Mouse (Mus musculus): ENCODE measurements around the gene Sema3g. TPM values are rescaled to one million over a fixed set of nuclear protein-coding genes. Genes with fewer than 3 reads are reported as not detected.
A peak's percentile ranks its signal among the peaks of the same experiment; 100 is the strongest.

Gene Sema3g
- 0.27 and 0.32 TPM in 2 replicates for polyA plus RNA-seq (2014; fragmentation: Nextera tagmentation; extraction: Ambion mirVana)

- no peaks in the 10 kb centered on the region for H3K27me3 ChIP-seq (ENCODE audit: control insufficient read depth, insufficient read depth, low read length)
- WGBS, result 5% methylated on average over 11 of the region's 11 CpGs
- H3K4me2 ChIP-seq (replicated peaks), result 0 out of 2 replicates have a peak within 1 kb of the TSS, but pooled peaks have one; percentile 5
- ATAC-seq (ENCODE audit: low FRiP score), result 0 out of 2 replicates have a peak, but pooled peaks have one; percentile 29
- H3K4me3 ChIP-seq (replicated peaks; ENCODE audit: low read length), result no peak within 1 kb of the TSS
- peak; percentile 38 for DNase-seq (ENCODE audit: low spot score)
- H3K4me1 ChIP-seq (replicated peaks; ENCODE audit: control insufficient read depth, insufficient read depth, low read length), result peaks cover 14% of the 10 kb centered on the region
- H3K36me3 ChIP-seq (replicated peaks; ENCODE audit: control insufficient read depth, insufficient read depth), result no peaks in the 10 kb centered on the region
- H3K27ac ChIP-seq, result 0 out of 2 replicates have a peak within 1 kb of the TSS, but pooled peaks have one; percentile 11
- H3K9ac ChIP-seq, result peak within 1 kb of the TSS; percentile 37; the same call in 1 of the 2 replicates
- H3K9me3 ChIP-seq (ENCODE audit: control insufficient read depth, low read length), result no peaks in the 10 kb centered on the region
Measured at GRCm38 (mm10) chr14:31217666-31218065, at the start of gene Sema3g. Gene Sema3g, plus strand, starts transcription at chr14:31217860.

GRCm38 (mm10) chr14:31168425-31168824 lies 49.2 kb upstream of the Sema3g start, which contains the start of gene Stab1:
Gene Stab1, minus strand, starts transcription at chr14:31168641.
- Histone ChIP-seq H3K4me2 (replicated peaks) (peak within 1 kb of the TSS; percentile 22; the same call in 1 of the 2 replicates), H3K4me1 (replicated peaks; ENCODE audit: control insufficient read depth, insufficient read depth, low read length) (0 out of 2 replicates have a peak, but pooled peaks cover 8% of the 10 kb centered on the region), H3K4me3 (replicated peaks; ENCODE audit: low read length) (peak within 1 kb of the TSS; percentile 7; the same call in 1 of the 2 replicates), H3K27me3 (ENCODE audit: control insufficient read depth, insufficient read depth, low read length) (no peaks in the 10 kb centered on the region), H3K9ac (peak within 1 kb of the TSS; percentile 8; the same call in 1 of the 2 replicates), H3K27ac (no peak within 1 kb of the TSS; the same call in 1 of the 2 replicates), H3K36me3 (replicated peaks; ENCODE audit: control insufficient read depth, insufficient read depth) (peaks cover 38% of the 10 kb centered on the region), H3K9me3 (ENCODE audit: control insufficient read depth, low read length) (no peaks in the 10 kb centered on the region)
- 62% methylated on average over 10 of the region's 10 CpGs for WGBS
- DNase-seq (ENCODE audit: low spot score), result no peak
- ATAC-seq (ENCODE audit: low FRiP score), result no peak

GRCm38 (mm10) chr14:31169508-31169907 lies 48.2 kb upstream of the Sema3g start:
- Histone ChIP-seq H3K4me2 (replicated peaks) (no peak overlapping the region), H3K9ac (no peak overlapping the region), H3K4me1 (replicated peaks; ENCODE audit: control insufficient read depth, insufficient read depth, low read length) (0 out of 2 replicates have a peak, but pooled peaks cover 8% of the 10 kb centered on the region), H3K27me3 (ENCODE audit: control insufficient read depth, insufficient read depth, low read length) (no peaks in the 10 kb centered on the region), H3K27ac (no peak overlapping the region), H3K36me3 (replicated peaks; ENCODE audit: control insufficient read depth, insufficient read depth) (peaks cover 49% of the 10 kb centered on the region), H3K9me3 (ENCODE audit: control insufficient read depth, low read length) (no peaks in the 10 kb centered on the region), H3K4me3 (replicated peaks; ENCODE audit: low read length) (no peak overlapping the region)
- no peak for DNase-seq (ENCODE audit: low spot score)
- WGBS, result 83% methylated on average over 6 of the region's 6 CpGs
- ATAC-seq (ENCODE audit: low FRiP score), result no peak

GRCm38 (mm10) chr14:31170963-31171362 lies 46.7 kb upstream of the Sema3g start:
- 75% methylated on average over 13 of the region's 13 CpGs for WGBS
- H3K4me2 ChIP-seq (replicated peaks), result no peak overlapping the region
- peaks cover 64% of the 10 kb centered on the region for H3K36me3 ChIP-seq (replicated peaks; ENCODE audit: control insufficient read depth, insufficient read depth)
- no peaks in the 10 kb centered on the region for H3K9me3 ChIP-seq (ENCODE audit: control insufficient read depth, low read length)
- ATAC-seq (ENCODE audit: low FRiP score), result no peak
- no peak overlapping the region for H3K4me3 ChIP-seq (replicated peaks; ENCODE audit: low read length)
- no peaks in the 10 kb centered on the region for H3K27me3 ChIP-seq (ENCODE audit: control insufficient read depth, insufficient read depth, low read length)
- DNase-seq (ENCODE audit: low spot score), result no peak
- peak overlapping the region; percentile 47; the same call in 1 of the 2 replicates for H3K27ac ChIP-seq
- H3K4me1 ChIP-seq (replicated peaks; ENCODE audit: control insufficient read depth, insufficient read depth, low read length), result 0 out of 2 replicates have a peak, but pooled peaks cover 8% of the 10 kb centered on the region
- H3K9ac ChIP-seq, result no peak overlapping the region

GRCm38 (mm10) chr14:31171386-31171785 lies 46.3 kb upstream of the Sema3g start:
- H3K4me3 ChIP-seq (replicated peaks; ENCODE audit: low read length), result no peak overlapping the region
- no peak overlapping the region for H3K4me2 ChIP-seq (replicated peaks)
- peaks cover 68% of the 10 kb centered on the region for H3K36me3 ChIP-seq (replicated peaks; ENCODE audit: control insufficient read depth, insufficient read depth)
- H3K9ac ChIP-seq, result no peak overlapping the region
- ATAC-seq (ENCODE audit: low FRiP score) (no peak), DNase-seq (ENCODE audit: low spot score) (no peak)
- 0 out of 2 replicates have a peak, but pooled peaks cover 4% of the 10 kb centered on the region for H3K4me1 ChIP-seq (replicated peaks; ENCODE audit: control insufficient read depth, insufficient read depth, low read length)
- peak overlapping the region; percentile 47; the same call in 1 of the 2 replicates for H3K27ac ChIP-seq
- H3K9me3 ChIP-seq (ENCODE audit: control insufficient read depth, low read length), result no peaks in the 10 kb centered on the region
- WGBS, result 80% methylated on average over 11 of the region's 11 CpGs
- H3K27me3 ChIP-seq (ENCODE audit: control insufficient read depth, insufficient read depth, low read length), result no peaks in the 10 kb centered on the region

- H3K4me2 ChIP-seq (replicated peaks), result no peak overlapping the region
- H3K9ac ChIP-seq, result no peak overlapping the region
- no peaks in the 10 kb centered on the region for H3K27me3 ChIP-seq (ENCODE audit: control insufficient read depth, insufficient read depth, low read length)
- H3K27ac ChIP-seq, result no peak overlapping the region
- ATAC-seq (ENCODE audit: low FRiP score) (no peak), DNase-seq (ENCODE audit: low spot score) (no peak)
- no peaks in the 10 kb centered on the region for H3K9me3 ChIP-seq (ENCODE audit: control insufficient read depth, low read length)
- no peak overlapping the region for H3K4me3 ChIP-seq (replicated peaks; ENCODE audit: low read length)
- H3K4me1 ChIP-seq (replicated peaks; ENCODE audit: control insufficient read depth, insufficient read depth, low read length), result 0 out of 2 replicates have a peak, but pooled peaks cover under 1% of the 10 kb centered on the region
- WGBS, result 98% methylated on average over 15 of the region's 15 CpGs
- H3K36me3 ChIP-seq (replicated peaks; ENCODE audit: control insufficient read depth, insufficient read depth), result peaks cover 72% of the 10 kb centered on the region
Measured at GRCm38 (mm10) chr14:31171821-31172220, 45.8 kb upstream of the Sema3g start.

GRCm38 (mm10) chr14:31172781-31173455 lies 44.7 kb upstream of the Sema3g start:
- no peak overlapping the region for H3K9ac ChIP-seq
- no peak overlapping the region for H3K27ac ChIP-seq
- H3K9me3 ChIP-seq (ENCODE audit: control insufficient read depth, low read length), result no peaks in the 10 kb centered on the region
- no peak overlapping the region for H3K4me2 ChIP-seq (replicated peaks)
- H3K36me3 ChIP-seq (replicated peaks; ENCODE audit: control insufficient read depth, insufficient read depth), result peaks cover 83% of the 10 kb centered on the region
- WGBS, result 88% methylated on average over 18 of the region's 18 CpGs
- H3K4me3 ChIP-seq (replicated peaks; ENCODE audit: low read length), result no peak overlapping the region
- ATAC-seq (ENCODE audit: low FRiP score) (no peak), DNase-seq (ENCODE audit: low spot score) (no peak)
- H3K27me3 ChIP-seq (ENCODE audit: control insufficient read depth, insufficient read depth, low read length), result no peaks in the 10 kb centered on the region
- no peaks in the 10 kb centered on the region for H3K4me1 ChIP-seq (replicated peaks; ENCODE audit: control insufficient read depth, insufficient read depth, low read length)

GRCm38 (mm10) chr14:31173537-31173936 lies 44.1 kb upstream of the Sema3g start:
- Histone ChIP-seq H3K4me2 (replicated peaks) (no peak overlapping the region), H3K4me1 (replicated peaks; ENCODE audit: control insufficient read depth, insufficient read depth, low read length) (no peaks in the 10 kb centered on the region), H3K27ac (no peak overlapping the region), H3K36me3 (replicated peaks; ENCODE audit: control insufficient read depth, insufficient read depth) (peaks cover 89% of the 10 kb centered on the region), H3K9ac (no peak overlapping the region), H3K9me3 (ENCODE audit: control insufficient read depth, low read length) (no peaks in the 10 kb centered on the region), H3K27me3 (ENCODE audit: control insufficient read depth, insufficient read depth, low read length) (no peaks in the 10 kb centered on the region), H3K4me3 (replicated peaks; ENCODE audit: low read length) (no peak overlapping the region)
- ATAC-seq (ENCODE audit: low FRiP score), result no peak
- no peak for DNase-seq (ENCODE audit: low spot score)
- 91% methylated on average over 7 of the region's 7 CpGs for WGBS

GRCm38 (mm10) chr14:31177287-31177686 lies 40.4 kb upstream of the Sema3g start:
- no peak overlapping the region for H3K4me2 ChIP-seq (replicated peaks)
- H3K4me3 ChIP-seq (replicated peaks; ENCODE audit: low read length), result no peak overlapping the region
- no peak overlapping the region for H3K9ac ChIP-seq
- no peaks in the 10 kb centered on the region for H3K4me1 ChIP-seq (replicated peaks; ENCODE audit: control insufficient read depth, insufficient read depth, low read length)
- no peaks in the 10 kb centered on the region for H3K27me3 ChIP-seq (ENCODE audit: control insufficient read depth, insufficient read depth, low read length)
- 92% methylated on average over 16 of the region's 16 CpGs for WGBS
- DNase-seq (ENCODE audit: low spot score) (no peak), ATAC-seq (ENCODE audit: low FRiP score) (no peak)
- no peaks in the 10 kb centered on the region for H3K9me3 ChIP-seq (ENCODE audit: control insufficient read depth, low read length)
- peaks cover 99% of the 10 kb centered on the region for H3K36me3 ChIP-seq (replicated peaks; ENCODE audit: control insufficient read depth, insufficient read depth)
- H3K27ac ChIP-seq, result no peak overlapping the region

Data from hindbrain, embryonic 14.5 days (tissue).